Mouse (Mus musculus) megakaryocyte, embryonic 14.5 days (primary cell): ENCODE measurements around the gene Adamts16. TPM values are rescaled to one million over a fixed set of nuclear protein-coding genes. Genes with fewer than 3 reads are reported as not detected.

Experiments
- H3K27me3 ChIP-seq: replicated peaks from 2 replicates; pipeline ENCODE3; 2012; ENCODE audit warnings: inconsistent platforms
- H3K36me3 ChIP-seq: replicated peaks from 2 replicates; pipeline ENCODE3; 2012; ENCODE audit warnings: low read length, inconsistent platforms, mixed read lengths
- H3K4me1 ChIP-seq: 2 replicates; pipeline ENCODE4 v1.6.1; 2012; ENCODE audit warnings: inconsistent platforms
- H3K4me3 ChIP-seq: replicated peaks from 2 replicates; pipeline ENCODE3; 2012; ENCODE audit warnings: moderate library complexity, mild to moderate bottlenecking, inconsistent platforms
- H3K9me3 ChIP-seq: 2 replicates; pipeline ENCODE4 v1.6.1; 2012; ENCODE audit warnings: inconsistent platforms
- FLI1 ChIP-seq: IDR thresholded peaks from 2 replicates; pipeline ENCODE4 v1.6.1; 2012; ENCODE audit warnings: low read length, inconsistent platforms, mixed read lengths
- GATA1 ChIP-seq: IDR thresholded peaks from 3 replicates; pipeline ENCODE4 v1.6.1; 2012; ENCODE audit warnings: mixed read lengths, low read length, inconsistent platforms, borderline replicate concordance
- polyA plus RNA-seq: library from polyadenylated mRNA; stranded (reverse); fragments of >175 nt; gene quantifications from 2 replicates; pipeline ENCODE4 v1.2.3, GENCODE M21; 2012; ENCODE audit warnings: low replicate concordance; ENCODE audit not compliant: insufficient read depth

The Adamts16 gene
- polyA plus RNA-seq, 1 experiment = not detected

- no peak overlapping the region for H3K4me3 ChIP-seq
- H3K36me3 ChIP-seq = no peaks in the 10 kb centered on the region
- H3K4me1 ChIP-seq = no peaks in the 10 kb centered on the region
- TF ChIP-seq FLI1 = no peak
- TF ChIP-seq GATA1 = no peak
- H3K27me3 ChIP-seq = no peaks in the 10 kb centered on the region
- H3K9me3 ChIP-seq = peaks cover 38% of the 10 kb centered on the region
These were observed 29.4 kb upstream of the Adamts16 start for GRCm38 (mm10) chr13:70871049-70871448.

- TF ChIP-seq FLI1 (no peak), GATA1 (no peak)
- H3K27me3 ChIP-seq = no peaks in the 10 kb centered on the region
- H3K4me3 ChIP-seq = no peak overlapping the region
- no peaks in the 10 kb centered on the region for H3K4me1 ChIP-seq
- H3K9me3 ChIP-seq = peaks cover 33% of the 10 kb centered on the region
- no peaks in the 10 kb centered on the region for H3K36me3 ChIP-seq
These were observed 25.5 kb upstream of the Adamts16 start for GRCm38 (mm10) chr13:70866971-70867625.

- Histone ChIP-seq H3K27me3 (no peaks in the 10 kb centered on the region), H3K36me3 (no peaks in the 10 kb centered on the region), H3K4me3 (no peak overlapping the region), H3K4me1 (no peaks in the 10 kb centered on the region), H3K9me3 (peaks cover 30% of the 10 kb centered on the region)
- TF ChIP-seq FLI1 (no peak), GATA1 (no peak)
These were observed 24.3 kb upstream of the Adamts16 start for GRCm38 (mm10) chr13:70865867-70866266.

- H3K4me1 ChIP-seq = no peaks in the 10 kb centered on the region
- H3K27me3 ChIP-seq = no peaks in the 10 kb centered on the region
- no peaks in the 10 kb centered on the region for H3K36me3 ChIP-seq
- TF ChIP-seq FLI1 (no peak), GATA1 (no peak)
- peaks cover 28% of the 10 kb centered on the region for H3K9me3 ChIP-seq
- no peak overlapping the region for H3K4me3 ChIP-seq
These were observed 20.7 kb upstream of the Adamts16 start for GRCm38 (mm10) chr13:70862162-70862908.

- H3K36me3 ChIP-seq = no peaks in the 10 kb centered on the region
- no peak for TF ChIP-seq GATA1
- no peak for TF ChIP-seq FLI1
- no peak overlapping the region for H3K4me3 ChIP-seq
- H3K27me3 ChIP-seq = no peaks in the 10 kb centered on the region
- peaks cover 2% of the 10 kb centered on the region; the same call in 1 of the 2 replicates for H3K9me3 ChIP-seq
- no peaks in the 10 kb centered on the region for H3K4me1 ChIP-seq
These were observed 12.0 kb upstream of the Adamts16 start for GRCm38 (mm10) chr13:70853601-70854000.

GRCm38 (mm10) chr13:70846933-70847332, 5.3 kb upstream of the Adamts16 start:
- no peak for TF ChIP-seq FLI1
- no peak for TF ChIP-seq GATA1
- peaks cover 10% of the 10 kb centered on the region for H3K27me3 ChIP-seq
- H3K36me3 ChIP-seq = no peaks in the 10 kb centered on the region
- no peak overlapping the region for H3K4me3 ChIP-seq
- H3K9me3 ChIP-seq = no peaks in the 10 kb centered on the region
- H3K4me1 ChIP-seq = no peaks in the 10 kb centered on the region

GRCm38 (mm10) chr13:70845526-70845925, 3.9 kb upstream of the Adamts16 start:
- peaks cover 23% of the 10 kb centered on the region for H3K27me3 ChIP-seq
- TF ChIP-seq FLI1 = no peak
- no peak for TF ChIP-seq GATA1
- peaks cover 6% of the 10 kb centered on the region; the same call in 1 of the 2 replicates for H3K4me1 ChIP-seq
- H3K4me3 ChIP-seq = no peak overlapping the region
- H3K36me3 ChIP-seq = no peaks in the 10 kb centered on the region
- H3K9me3 ChIP-seq = no peaks in the 10 kb centered on the region

GRCm38 (mm10) chr13:70842126-70842525, 515 bp upstream of the Adamts16 start:
- H3K27me3 ChIP-seq = peaks cover 26% of the 10 kb centered on the region
- TF ChIP-seq FLI1 = no peak
- TF ChIP-seq GATA1 = no peak
- H3K9me3 ChIP-seq = no peaks in the 10 kb centered on the region
- no peak overlapping the region for H3K4me3 ChIP-seq
- H3K36me3 ChIP-seq = no peaks in the 10 kb centered on the region
- peaks cover 6% of the 10 kb centered on the region; the same call in 1 of the 2 replicates for H3K4me1 ChIP-seq

- H3K36me3 ChIP-seq = no peaks in the 10 kb centered on the region
- H3K4me3 ChIP-seq = no peak overlapping the region
- peaks cover 6% of the 10 kb centered on the region; the same call in 1 of the 2 replicates for H3K4me1 ChIP-seq
- no peaks in the 10 kb centered on the region for H3K9me3 ChIP-seq
- TF ChIP-seq FLI1 (no peak), GATA1 (no peak)
- H3K27me3 ChIP-seq = peaks cover 26% of the 10 kb centered on the region
These were observed 1.4 kb downstream of the Adamts16 start for GRCm38 (mm10) chr13:70840161-70840560.

- Histone ChIP-seq H3K4me1 (peaks cover 6% of the 10 kb centered on the region; the same call in 1 of the 2 replicates), H3K36me3 (no peaks in the 10 kb centered on the region), H3K27me3 (peaks cover 24% of the 10 kb centered on the region), H3K4me3 (no peak overlapping the region), H3K9me3 (no peaks in the 10 kb centered on the region)
- no peak for TF ChIP-seq FLI1
- no peak for TF ChIP-seq GATA1
These were observed 4.0 kb downstream of the Adamts16 start for GRCm38 (mm10) chr13:70837571-70837970.
